Mouse (Mus musculus) ES-E14 (cell line): ENCODE measurements around the gene Rnf216. TPM values are rescaled to one million over a fixed set of nuclear protein-coding genes. Genes with fewer than 3 reads are reported as not detected.
A peak's percentile ranks its signal among the peaks of the same experiment; 100 is the strongest.

ENCODE experiments used
- DNase-seq: peaks from one replicate; pipeline ENCODE4 v3.0.0-alpha.2; 2013; ENCODE audit warnings: low read depth, low spot score
- H3K27ac ChIP-seq: 2 replicates; pipeline ENCODE4 v1.5.1; 2012; ENCODE audit warnings: low read depth, mild to moderate bottlenecking, low read length, moderate library complexity, mixed read lengths; ENCODE audit not compliant: poor library complexity, insufficient read depth, severe bottlenecking
- H3K36me3 ChIP-seq: 2 replicates; pipeline ENCODE4 v1.6.1; 2012; ENCODE audit warnings: mild to moderate bottlenecking, low read length, moderate library complexity, mixed read lengths; ENCODE audit not compliant: control insufficient read depth, poor library complexity, insufficient read depth, severe bottlenecking
- H3K4me1 ChIP-seq, 2 experiments: fragments of 150-350 bp in 1 of 2; sonication (generic) in 1 of 2; 2 replicates each; pipeline ENCODE4 v1.6.1; 2012; ENCODE audit warnings: low read length in 2 of 2, mild to moderate bottlenecking in 1 of 2, mixed read lengths in 1 of 2; ENCODE audit not compliant: control insufficient read depth in 2 of 2, insufficient read depth in 2 of 2, poor library complexity in 1 of 2
- H3K4me3 ChIP-seq, 2 experiments: fragments of 150-350 bp in 1 of 2; sonication (generic) in 1 of 2; 2 replicates each; pipeline ENCODE4 v1.5.1; 2012; ENCODE audit warnings: low read length in 2 of 2, low read depth in 1 of 2, mild to moderate bottlenecking in 1 of 2, mixed read lengths in 1 of 2; ENCODE audit not compliant: insufficient read depth in 1 of 2, poor library complexity in 1 of 2, severe bottlenecking in 1 of 2
- H3K9ac ChIP-seq: 2 replicates; pipeline ENCODE4 v1.6.1; 2012; ENCODE audit warnings: low read depth, mild to moderate bottlenecking, low read length, mixed read lengths; ENCODE audit not compliant: poor library complexity, insufficient read depth, severe bottlenecking
- H3K9me3 ChIP-seq: fragments of 150-350 bp; sonication (generic); 2 replicates; pipeline ENCODE4 v1.6.1; 2012; ENCODE audit warnings: low read depth, mild to moderate bottlenecking, low read length; ENCODE audit not compliant: control insufficient read depth, insufficient read depth
- CHD2 ChIP-seq: IDR thresholded peaks from 2 replicates; pipeline ENCODE4 v1.6.1; 2014; ENCODE audit warnings: mild to moderate bottlenecking, low read depth, low read length, inconsistent platforms
- HCFC1 ChIP-seq: IDR thresholded peaks from 2 replicates; pipeline ENCODE4 v1.6.1; 2012; ENCODE audit warnings: low read length, inconsistent platforms, borderline replicate concordance; ENCODE audit not compliant: insufficient read depth
- MAFK ChIP-seq: IDR thresholded peaks from 2 replicates; pipeline ENCODE4 v1.6.1; 2014; ENCODE audit warnings: mild to moderate bottlenecking, low read depth, low read length, inconsistent platforms; ENCODE audit not compliant: insufficient read depth
- ZC3H11A ChIP-seq: IDR thresholded peaks from 2 replicates; pipeline ENCODE4 v1.6.1; 2012; ENCODE audit warnings: low read depth, mild to moderate bottlenecking, inconsistent platforms, low read length, borderline replicate concordance
- ZNF384 ChIP-seq: IDR thresholded peaks from 2 replicates; pipeline ENCODE4 v1.6.1; 2012; ENCODE audit warnings: low read depth, low read length, inconsistent platforms
- in situ Hi-C, 2 experiments: fragments of 600-800 bp; cut with MboI; formaldehyde crosslinking; loops; one replicate each; pipeline ENCODE4 v1.15.1; 2025; ENCODE audit warnings: low sequenced_read_pairs in 2 of 2, inconsistent platforms in 1 of 2; ENCODE audit not compliant: unreplicated experiment in 2 of 2
- total RNA-seq: library from RNA; depleted of rRNA; stranded (reverse); fragments of 300-350 nt; gene quantifications from 2 replicates; pipeline ENCODE4 v1.2.3, GENCODE M21; 2012

The Rnf216 gene
- total RNA-seq, 1 experiment = 23.8 TPM

GRCm38 (mm10) chr5:143126089-143126488 lies 13.3 kb upstream of the Rnf216 start:
- Histone ChIP-seq H3K9ac (no peak overlapping the region), H3K9me3 (peaks cover 5% of the 10 kb centered on the region; the same call in 1 of the 2 replicates), H3K4me3 (no peak overlapping the region), H3K4me1 (peaks cover 0 to 28% of the 10 kb centered on the region in 2 experiments; a peak in 3 of 4 replicates), H3K36me3 (no peaks in the 10 kb centered on the region), H3K27ac (peak overlapping the region; percentile 48; the same call in 1 of the 2 replicates)
- TF ChIP-seq ZNF384 = peak; percentile 68
- TF ChIP-seq ZC3H11A = no peak
- no peak for TF ChIP-seq MAFK
- in situ Hi-C loops = no loop called here
- no peak for DNase-seq

- H3K27ac ChIP-seq = peak overlapping the region; percentile 64
Measured at GRCm38 (mm10) chr5:143125601-143126000, 12.8 kb upstream of the Rnf216 start.

GRCm38 (mm10) chr5:143124805-143125378 lies 12.1 kb upstream of the Rnf216 start:
- in situ Hi-C loops = no loop called here
- no peak overlapping the region for H3K4me3 ChIP-seq
- H3K4me1 ChIP-seq = peaks cover 0 to 32% of the 10 kb centered on the region in 2 experiments; a peak in 3 of 4 replicates
- no peaks in the 10 kb centered on the region for H3K36me3 ChIP-seq
- peaks cover 5% of the 10 kb centered on the region; the same call in 1 of the 2 replicates for H3K9me3 ChIP-seq
- TF ChIP-seq CHD2 (no peak), ZC3H11A (no peak)
- H3K9ac ChIP-seq = 0 out of 2 replicates have a peak overlapping the region, but pooled peaks have one; percentile 2
- H3K27ac ChIP-seq = peak overlapping the region; percentile 64
- DNase-seq = no peak

More at GRCm38 (mm10) chr5:143125601-143126000, 12.8 kb upstream of the Rnf216 start:
- DNase-seq = no peak
- Histone ChIP-seq H3K9ac (no peak overlapping the region), H3K4me3 (no peak overlapping the region), H3K4me1 (peaks cover 0 to 29% of the 10 kb centered on the region in 2 experiments; a peak in 3 of 4 replicates), H3K36me3 (no peaks in the 10 kb centered on the region), H3K9me3 (peaks cover 5% of the 10 kb centered on the region; the same call in 1 of the 2 replicates)
- no peak for TF ChIP-seq CHD2
- in situ Hi-C loops = no loop called here

DNA sequence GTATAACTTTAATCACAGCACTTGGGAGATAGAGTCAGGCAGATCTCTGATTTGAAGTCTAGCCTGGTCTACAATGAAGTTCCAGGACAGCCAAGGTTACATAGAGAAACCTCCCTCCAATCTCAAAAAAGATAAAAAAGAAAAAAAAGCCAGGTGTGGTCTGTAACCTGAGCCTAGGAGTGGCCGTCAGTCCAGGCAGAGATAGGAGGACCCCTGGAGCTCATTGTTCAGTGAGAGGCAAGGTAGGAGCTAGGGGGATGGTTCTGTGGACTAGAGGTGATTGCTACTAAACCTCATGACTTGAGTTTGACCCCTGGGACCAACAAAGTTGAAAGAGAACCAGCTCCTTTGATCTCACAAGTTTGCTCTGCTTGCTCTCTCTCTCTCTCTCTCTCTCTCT lies 9.9 kb upstream of the Rnf216 start:
- Histone ChIP-seq H3K9me3 (no peaks in the 10 kb centered on the region), H3K4me3 (no peak overlapping the region), H3K27ac (peak overlapping the region; percentile 91), H3K36me3 (no peaks in the 10 kb centered on the region), H3K9ac (no peak overlapping the region), H3K4me1 (peaks cover 0 to 32% of the 10 kb centered on the region in 2 experiments; a peak in 3 of 4 replicates)
- no peak for TF ChIP-seq ZC3H11A
- 0 out of 2 replicates have a peak, but pooled peaks have one; percentile 28 for TF ChIP-seq CHD2
- peak; percentile 92 for TF ChIP-seq ZNF384
- no peak for TF ChIP-seq HCFC1
- no peak for TF ChIP-seq MAFK
- in situ Hi-C loops = no loop called here
- DNase-seq = peak; percentile 64

DNA sequence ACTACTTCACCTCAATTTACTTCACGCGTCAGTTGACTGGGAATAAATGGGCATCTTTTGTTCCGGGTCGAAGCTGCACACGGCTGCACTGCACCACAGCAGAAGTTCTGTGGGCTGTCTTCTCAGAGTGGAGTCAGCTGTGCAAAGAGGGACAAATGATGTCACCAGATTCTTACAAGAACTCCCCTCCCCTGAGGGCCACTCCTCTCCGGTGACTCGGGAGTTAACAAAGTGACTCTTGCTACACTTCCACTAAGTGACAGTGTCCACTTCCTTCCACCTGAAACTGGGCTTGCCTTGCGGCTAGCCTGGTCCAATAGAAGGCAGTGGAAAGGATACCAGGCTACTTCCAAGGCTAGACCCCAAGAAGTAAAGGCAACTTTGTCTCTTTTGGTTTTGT lies 9.3 kb upstream of the Rnf216 start:
- Histone ChIP-seq H3K9ac (no peak overlapping the region), H3K4me3 (peak overlapping the region in 1 of 2 experiments; percentile 15; a peak in 2 of 4 replicates), H3K9me3 (no peaks in the 10 kb centered on the region), H3K36me3 (no peaks in the 10 kb centered on the region), H3K4me1 (peaks cover 0 to 32% of the 10 kb centered on the region in 2 experiments; a peak in 3 of 4 replicates), H3K27ac (peak overlapping the region; percentile 91)
- peak; percentile 52 for DNase-seq
- TF ChIP-seq MAFK (no peak), CHD2 (no peak), HCFC1 (no peak), ZNF384 (no peak), ZC3H11A (no peak)
- in situ Hi-C loops = no loop called here
